Mouse (Mus musculus): ENCODE measurements around the gene Rassf1. TPM values are rescaled to one million over a fixed set of nuclear protein-coding genes. Genes with fewer than 3 reads are reported as not detected.

Gene Rassf1
- total RNA-seq (2014; fragmentation: Nextera tagmentation) (24.6 and 29.3 TPM in 2 replicates), total RNA-seq (2017) (32.8 and 40.3 TPM in 2 replicates)

- peak; percentile 16; the same call in 1 of the 2 replicates for ATAC-seq (replicated peaks; ENCODE audit: low FRiP score, low TSS enrichment, poor library complexity, severe bottlenecking)
These were observed at the start of gene Rassf1 for GRCm38 (mm10) chr9:107551117-107551889. Rassf1 (plus strand) TSS chr9:107551555.

- ATAC-seq (replicated peaks; ENCODE audit: low FRiP score, low TSS enrichment, poor library complexity, severe bottlenecking) = no peak
These were observed 49.1 kb upstream of the Rassf1 start for GRCm38 (mm10) chr9:107502131-107502846.

- ATAC-seq (replicated peaks; ENCODE audit: low FRiP score, low TSS enrichment, poor library complexity, severe bottlenecking) = no peak
These were observed 46.5 kb upstream of the Rassf1 start for GRCm38 (mm10) chr9:107504662-107505537.

GRCm38 (mm10) chr9:107508266-107508665 lies 43.1 kb upstream of the Rassf1 start:
- ATAC-seq (replicated peaks; ENCODE audit: low FRiP score, low TSS enrichment, poor library complexity, severe bottlenecking) = no peak

- no peak for ATAC-seq (replicated peaks; ENCODE audit: low FRiP score, low TSS enrichment, poor library complexity, severe bottlenecking)
These were observed 40.8 kb upstream of the Rassf1 start for GRCm38 (mm10) chr9:107510384-107511100.

- ATAC-seq (replicated peaks; ENCODE audit: low FRiP score, low TSS enrichment, poor library complexity, severe bottlenecking) = no peak
These were observed 39.9 kb upstream of the Rassf1 start for GRCm38 (mm10) chr9:107511436-107511835.

- ATAC-seq (replicated peaks; ENCODE audit: low FRiP score, low TSS enrichment, poor library complexity, severe bottlenecking) = no peak
These were observed 39.0 kb upstream of the Rassf1 start for GRCm38 (mm10) chr9:107512326-107512725.

GRCm38 (mm10) chr9:107514303-107514955 lies 36.9 kb upstream of the Rassf1 start:
- ATAC-seq (replicated peaks; ENCODE audit: low FRiP score, low TSS enrichment, poor library complexity, severe bottlenecking) = peak; percentile 72

GRCm38 (mm10) chr9:107520331-107520730 lies 31.0 kb upstream of the Rassf1 start:
- ATAC-seq (replicated peaks; ENCODE audit: low FRiP score, low TSS enrichment, poor library complexity, severe bottlenecking) = no peak

GRCm38 (mm10) chr9:107521190-107521589 lies 30.2 kb upstream of the Rassf1 start:
- ATAC-seq (replicated peaks; ENCODE audit: low FRiP score, low TSS enrichment, poor library complexity, severe bottlenecking) = no peak

- ATAC-seq (replicated peaks; ENCODE audit: low FRiP score, low TSS enrichment, poor library complexity, severe bottlenecking) = 0 out of 2 replicates have a peak, but pooled peaks have one; percentile 11
These were observed 29.5 kb upstream of the Rassf1 start for GRCm38 (mm10) chr9:107521711-107522399.

- no peak for ATAC-seq (replicated peaks; ENCODE audit: low FRiP score, low TSS enrichment, poor library complexity, severe bottlenecking)
These were observed 29.0 kb upstream of the Rassf1 start for GRCm38 (mm10) chr9:107522400-107522711.

GRCm38 (mm10) chr9:107526198-107527026 lies 24.9 kb upstream of the Rassf1 start:
- ATAC-seq (replicated peaks; ENCODE audit: low FRiP score, low TSS enrichment, poor library complexity, severe bottlenecking) = peak; percentile 57

- ATAC-seq (replicated peaks; ENCODE audit: low FRiP score, low TSS enrichment, poor library complexity, severe bottlenecking) = peak; percentile 92
These were observed 17.5 kb upstream of the Rassf1 start, which contains the start of gene Tmem115 for GRCm38 (mm10) chr9:107533791-107534407. Tmem115 (plus strand) TSS chr9:107533945.

GRCm38 (mm10) chr9:107534408-107535202 lies 16.8 kb upstream of the Rassf1 start:
- peak; percentile 55 for ATAC-seq (replicated peaks; ENCODE audit: low FRiP score, low TSS enrichment, poor library complexity, severe bottlenecking)

- no peak for ATAC-seq (replicated peaks; ENCODE audit: low FRiP score, low TSS enrichment, poor library complexity, severe bottlenecking)
These were observed 13.1 kb upstream of the Rassf1 start for GRCm38 (mm10) chr9:107538231-107538630.
